Mouse (Mus musculus): Measurements from ENCODE around the gene Pde8a. TPM values are rescaled to one million over a fixed set of nuclear protein-coding genes. Genes with fewer than 3 reads are reported as not detected.
A peak's percentile ranks its signal among the peaks of the same experiment; 100 is the strongest.

Gene Pde8a
- polyA plus RNA-seq, 1 experiment from 2014 or later, result 2.1 TPM

DNA sequence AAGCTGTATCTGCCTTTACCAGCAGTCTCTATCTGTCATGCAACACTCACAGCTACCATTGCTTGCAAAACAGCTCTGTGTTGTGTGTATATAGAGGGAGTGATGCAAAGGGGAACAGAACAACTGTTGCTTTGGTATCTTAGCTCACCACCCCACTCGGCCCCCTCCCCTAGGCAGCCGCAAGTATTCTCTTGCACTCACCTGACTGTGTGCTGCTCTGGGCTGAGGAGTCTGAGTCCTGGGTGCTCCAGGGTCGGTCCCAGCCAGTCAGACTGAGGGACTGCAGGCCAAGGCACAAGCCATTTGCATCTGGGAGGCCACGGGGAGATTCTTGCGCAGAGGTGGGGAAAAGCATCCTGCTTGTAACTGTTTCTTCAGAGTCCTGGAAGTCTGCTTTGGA, 158.4 kb downstream of the Pde8a start:
- peak overlapping the region; percentile 23 for H3K9ac ChIP-seq (replicated peaks; ENCODE audit: low read depth, low read length)
- H3K9me3 ChIP-seq (ENCODE audit: control insufficient read depth, low read length), result no peaks in the 10 kb centered on the region
- no peaks in the 10 kb centered on the region for H3K36me3 ChIP-seq (ENCODE audit: control insufficient read depth, insufficient read depth)
- no peaks in the 10 kb centered on the region for H3K27me3 ChIP-seq (replicated peaks; ENCODE audit: control insufficient read depth, insufficient read depth, low read length)
- no peak overlapping the region for H3K27ac ChIP-seq (ENCODE audit: low read length)
- peaks cover 10% of the 10 kb centered on the region for H3K4me1 ChIP-seq (replicated peaks; ENCODE audit: control insufficient read depth, insufficient read depth, low read length)
- H3K4me2 ChIP-seq (ENCODE audit: low read length), result peak overlapping the region; percentile 53
- peak overlapping the region; percentile 21 for H3K4me3 ChIP-seq (replicated peaks; ENCODE audit: low read length)
- WGBS, result 14% methylated on average over 5 of the region's 5 CpGs
- peak; percentile 42 for ATAC-seq

DNA sequence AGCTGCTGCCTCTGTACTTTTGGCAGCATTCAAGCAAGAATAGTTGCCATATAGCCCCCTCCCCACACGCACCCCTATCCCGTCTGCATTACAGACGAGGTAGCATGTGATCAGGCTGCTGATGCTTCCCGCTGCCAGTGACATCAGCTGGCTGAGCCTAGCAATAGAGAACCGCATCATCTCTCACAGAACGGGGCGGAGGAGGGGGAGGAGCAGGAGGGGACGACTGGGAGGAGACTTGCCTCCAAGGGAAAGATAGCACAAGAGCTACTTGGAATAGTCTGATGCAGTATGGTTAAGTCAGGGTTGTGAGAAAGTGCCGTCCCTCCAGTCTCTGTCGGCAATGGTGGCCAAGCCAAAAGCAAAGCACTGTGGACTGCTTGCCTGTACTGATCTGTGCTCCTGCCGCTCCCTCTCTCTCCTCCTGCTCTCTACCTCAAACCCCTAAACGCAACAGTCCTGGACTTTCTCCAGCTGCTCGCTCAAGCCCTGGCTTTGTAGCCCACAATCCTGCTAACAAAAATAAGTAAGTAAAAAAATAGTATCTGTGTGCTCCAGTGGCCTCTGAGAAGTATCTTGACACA, 159.0 kb downstream of the Pde8a start:
- Histone ChIP-seq H3K36me3 (ENCODE audit: control insufficient read depth, insufficient read depth) (no peaks in the 10 kb centered on the region), H3K27ac (ENCODE audit: low read length) (no peak overlapping the region), H3K4me2 (ENCODE audit: low read length) (peak overlapping the region; percentile 53), H3K4me1 (replicated peaks; ENCODE audit: control insufficient read depth, insufficient read depth, low read length) (peaks cover 10% of the 10 kb centered on the region), H3K27me3 (replicated peaks; ENCODE audit: control insufficient read depth, insufficient read depth, low read length) (no peaks in the 10 kb centered on the region), H3K4me3 (replicated peaks; ENCODE audit: low read length) (peak overlapping the region; percentile 21), H3K9me3 (ENCODE audit: control insufficient read depth, low read length) (no peaks in the 10 kb centered on the region), H3K9ac (replicated peaks; ENCODE audit: low read depth, low read length) (peak overlapping the region; percentile 23)
- peak; percentile 99 for ATAC-seq
- 3% methylated on average over 13 of the region's 13 CpGs for WGBS

GRCm38 (mm10) chr7:81379363-81379762, 166.0 kb downstream of the Pde8a start:
- Histone ChIP-seq H3K9ac (replicated peaks; ENCODE audit: low read depth, low read length) (no peak overlapping the region), H3K4me1 (replicated peaks; ENCODE audit: control insufficient read depth, insufficient read depth, low read length) (no peaks in the 10 kb centered on the region), H3K4me3 (replicated peaks; ENCODE audit: low read length) (no peak overlapping the region), H3K9me3 (ENCODE audit: control insufficient read depth, low read length) (no peaks in the 10 kb centered on the region), H3K36me3 (ENCODE audit: control insufficient read depth, insufficient read depth) (no peaks in the 10 kb centered on the region), H3K27ac (ENCODE audit: low read length) (no peak overlapping the region), H3K27me3 (replicated peaks; ENCODE audit: control insufficient read depth, insufficient read depth, low read length) (no peaks in the 10 kb centered on the region), H3K4me2 (ENCODE audit: low read length) (no peak overlapping the region)
- no peak for ATAC-seq
- WGBS, result 81% methylated on average over 1 of the region's 1 CpGs

Other genes starting within 250 kb of the Pde8a start
- gene Zfp592, start 219.9 kb upstream of the Pde8a start, polyA plus RNA-seq (2015; fragmentation: Nextera tagmentation; extraction: Ambion mirVana), result 8.4 and 12.1 TPM in 2 replicates
- 0.05 and 0.06 TPM in 2 replicates for gene Alpk3, start 156.0 kb upstream of the Pde8a start, polyA plus RNA-seq (2015; fragmentation: Nextera tagmentation; extraction: Ambion mirVana)
- not detected in 2 replicates for gene Slc28a1, start 98.8 kb upstream of the Pde8a start, polyA plus RNA-seq (2015; fragmentation: Nextera tagmentation; extraction: Ambion mirVana)
- gene Rps17, start 131.7 kb downstream of the Pde8a start, polyA plus RNA-seq (2015; fragmentation: Nextera tagmentation; extraction: Ambion mirVana), result 718 and 738 TPM in 2 replicates
- gene Cpeb1, start 241.9 kb downstream of the Pde8a start, polyA plus RNA-seq (2015; fragmentation: Nextera tagmentation; extraction: Ambion mirVana), result 2.1 and 2.9 TPM in 2 replicates